ENCODE assay signal across 9 mouse cellular contexts in genomic region chr5:30930121-30930520, GRCm38 (mm10). TPM values are rescaled to one million over a fixed set of nuclear protein-coding genes. Genes with fewer than 3 reads are reported as not detected.
DNase-seq lines count a peak whose midpoint lies in the region; ATAC-seq and TF ChIP-seq lines count a peak whose summit lies in the region.
"Had no signal": no experiment of that assay in that cellular context is flagged by ENCODE, and none has a peak within 500 bp of the region (broad histone marks: within the 10 kb centered on the region; RNA-seq: fewer than 3 reads in every experiment).

No protein-coding gene starts in this region.

- peak; percentile 19; the same call in 1 of the 2 replicates for TF ChIP-seq CTCF in testis, adult 2 months (IDR thresholded peaks at IDR 0.05; ENCODE audit: control insufficient read depth, insufficient read depth, insufficient replicate concordance, low read depth, low read length)
- TF ChIP-seq CTCF in left cerebral cortex, adult 2 months (IDR thresholded peaks at IDR 0.05), result peak; percentile 82

- H3K9me3 ChIP-seq in embryonic facial prominence, embryonic 14.5 days (ENCODE audit: control insufficient read depth, low read length), result no peaks in the 10 kb centered on the region
- H3K9me3 ChIP-seq in hindbrain, embryonic 15.5 days, result no peaks in the 10 kb centered on the region

- H3K4me3 ChIP-seq in testis, adult 2 months (ENCODE audit: control insufficient read depth, low read depth, low read length), result no peak overlapping the region
- no peak overlapping the region for H3K4me3 ChIP-seq in embryonic facial prominence, embryonic 14.5 days (ENCODE audit: low read depth, low read length)
- no peak overlapping the region for H3K4me3 ChIP-seq in hindbrain, embryonic 15.5 days
- H3K4me3 ChIP-seq in left cerebral cortex, adult 2 months, result no peak overlapping the region
- H3K4me3 ChIP-seq: erythroblast, embryonic 14.5 days had no signal

- no peak for DNase-seq in testis, postnatal 14 days (ENCODE audit: low spot score)
- peak; percentile 85 for DNase-seq in adrenal gland, postnatal 10 days
- DNase-seq in embryonic facial prominence, embryonic 14.5 days (ENCODE audit: low spot score), result peak; percentile 76
- peak; percentile 72 to 80 for DNase-seq in left cerebral cortex, adult 2 months (ENCODE audit: extremely low spot score in 1 of 2, low spot score in 2 of 2)
- DNase-seq in c-Kit-positive CD71-positive TER-119-positive erythroid progenitor cells, embryonic 14.5 days (ENCODE audit: low spot score), result no peak

- no peak for ATAC-seq in embryonic facial prominence, embryonic 14.5 days (ENCODE audit: low read depth)
- ATAC-seq in hindbrain, embryonic 15.5 days (ENCODE audit: low FRiP score, low read depth), result 0 out of 2 replicates have a peak, but pooled peaks have one; percentile 19
- ATAC-seq in monocyte, adult 5-6 weeks (replicated peaks; ENCODE audit: insufficient number of reproducible peaks, low FRiP score, low TSS enrichment, poor library complexity, severe bottlenecking), result 0 out of 2 replicates have a peak, but pooled peaks have one; percentile 29

- H3K4me1 ChIP-seq in testis, adult 2 months (ENCODE audit: control insufficient read depth, insufficient read depth, low read length), result no peaks in the 10 kb centered on the region
- H3K4me1 ChIP-seq in embryonic facial prominence, embryonic 14.5 days (ENCODE audit: control insufficient read depth, insufficient read depth, low read length), result no peaks in the 10 kb centered on the region
- H3K4me1 ChIP-seq in hindbrain, embryonic 15.5 days (replicated peaks), result no peaks in the 10 kb centered on the region

- no peaks in the 10 kb centered on the region for H3K36me3 ChIP-seq in testis, adult 2 months (ENCODE audit: control insufficient read depth, insufficient read depth, low read length)
- no peaks in the 10 kb centered on the region for H3K36me3 ChIP-seq in embryonic facial prominence, embryonic 14.5 days (ENCODE audit: control insufficient read depth, insufficient read depth, low read length)
- 0 out of 2 replicates have a peak, but pooled peaks cover 4% of the 10 kb centered on the region for H3K36me3 ChIP-seq in hindbrain, embryonic 15.5 days

- H3K4me2 ChIP-seq in embryonic facial prominence, embryonic 14.5 days (ENCODE audit: low read depth, low read length), result no peak overlapping the region
- no peak overlapping the region for H3K4me2 ChIP-seq in hindbrain, embryonic 15.5 days

- no peak overlapping the region for H3K27ac ChIP-seq in testis, adult 2 months (ENCODE audit: control insufficient read depth, insufficient read depth, low read depth, low read length)
- no peak overlapping the region for H3K27ac ChIP-seq in embryonic facial prominence, embryonic 14.5 days (replicated peaks; ENCODE audit: low read depth, low read length)
- H3K27ac ChIP-seq in hindbrain, embryonic 15.5 days (replicated peaks), result no peak overlapping the region
- no peak overlapping the region for H3K27ac ChIP-seq in left cerebral cortex, adult 2 months

- intact Hi-C loops in left cerebral cortex, adult 2 months (cut with DNase I), result loop anchor here (1.0 to 5.0 kb wide), 2 partner anchors 74 to 177 kb away; partner anchors contain the start of genes Dnajc5g and Slc30a3

- no peaks in the 10 kb centered on the region for H3K27me3 ChIP-seq in testis, adult 2 months (ENCODE audit: control insufficient read depth, insufficient read depth, low read length)
- no peaks in the 10 kb centered on the region for H3K27me3 ChIP-seq in embryonic facial prominence, embryonic 14.5 days (replicated peaks; ENCODE audit: control insufficient read depth, insufficient read depth, low read length)
- H3K27me3 ChIP-seq in hindbrain, embryonic 15.5 days, result no peaks in the 10 kb centered on the region

- TF ChIP-seq POLR2A in testis, adult 2 months (IDR thresholded peaks at IDR 0.05; ENCODE audit: control insufficient read depth, low read depth, low read length), result no peak

- 38% methylated on average over 4 of the region's 4 CpGs for WGBS in embryonic facial prominence, embryonic 14.5 days
- WGBS in hindbrain, embryonic 15.5 days, result 38% methylated on average over 4 of the region's 4 CpGs

- H3K9ac ChIP-seq in embryonic facial prominence, embryonic 14.5 days (ENCODE audit: low read depth, low read length), result no peak overlapping the region
- H3K9ac ChIP-seq in hindbrain, embryonic 15.5 days, result no peak overlapping the region

RNA-seq across cellular contexts. Expression of gene Khk, which starts 8.9 kb away (rescaled TPM):
- polyA plus RNA-seq in testis, adult 2 months (2012; rRNA removed), result 6.0 and 10.3 TPM in 2 replicates
- total RNA-seq in adrenal gland, postnatal 10 days (2021), result 10 to 100 TPM; 64.3 to 89.4 TPM
- 22.1 and 24.7 TPM in 2 replicates for polyA plus RNA-seq in embryonic facial prominence, embryonic 14.5 days (2014; fragmentation: Nextera tagmentation; extraction: Ambion mirVana)
- 9.9 and 10.7 TPM in 2 replicates for polyA plus RNA-seq in hindbrain, embryonic 15.5 days (2015; fragmentation: Nextera tagmentation; extraction: Ambion mirVana)
- total RNA-seq in left cerebral cortex, adult 2 months (2021), result 10 to 100 TPM; 15.3 to 19.3 TPM
- 26.4 to 32.2 TPM (median 29.8 TPM) in 3 replicates for total RNA-seq in monocyte, adult 5-6 weeks (2017)

RNA-seq across cellular contexts. Expression of gene Cgref1, which starts 15.3 kb away (rescaled TPM):
- polyA plus RNA-seq in testis, adult 2 months (2012; rRNA removed), result 0.69 and 0.77 TPM in 2 replicates
- 1 to 10 TPM; 2.8 to 5.1 TPM for total RNA-seq in adrenal gland, postnatal 10 days (2021)
- 30.9 and 51.1 TPM in 2 replicates for polyA plus RNA-seq in embryonic facial prominence, embryonic 14.5 days (2014; fragmentation: Nextera tagmentation; extraction: Ambion mirVana)
- polyA plus RNA-seq in hindbrain, embryonic 15.5 days (2015; fragmentation: Nextera tagmentation; extraction: Ambion mirVana), result 67.3 and 68.4 TPM in 2 replicates
- total RNA-seq in left cerebral cortex, adult 2 months (2021), result 10 to 100 TPM; 24.2 to 26.0 TPM
- not detected in 3 replicates for total RNA-seq in monocyte, adult 5-6 weeks (2017)
- polyA plus RNA-seq: erythroblast, embryonic 14.5 days had no signal

RNA-seq across cellular contexts. Expression of gene Emilin1, which starts 16.9 kb away (rescaled TPM):
- 5.7 and 6.5 TPM in 2 replicates for polyA plus RNA-seq in testis, adult 2 months (2012; rRNA removed)
- 10 to 100 TPM; 60.0 to 63.4 TPM for total RNA-seq in adrenal gland, postnatal 10 days (2021)
- polyA plus RNA-seq in embryonic facial prominence, embryonic 14.5 days (2014; fragmentation: Nextera tagmentation; extraction: Ambion mirVana), result 200 and 225 TPM in 2 replicates
- polyA plus RNA-seq in hindbrain, embryonic 15.5 days (2015; fragmentation: Nextera tagmentation; extraction: Ambion mirVana), result 17.0 and 17.5 TPM in 2 replicates
- total RNA-seq in left cerebral cortex, adult 2 months (2021), result 1 to 10 TPM; 3.0 to 3.3 TPM
- total RNA-seq in monocyte, adult 5-6 weeks (2017), result 15.1 to 25.3 TPM (median 22.0 TPM) in 3 replicates

RNA-seq across cellular contexts. Expression of gene Ost4, which starts 22.5 kb away (rescaled TPM):
- 184 and 197 TPM in 2 replicates for polyA plus RNA-seq in testis, adult 2 months (2012; rRNA removed)
- total RNA-seq in adrenal gland, postnatal 10 days (2021), result 100 to 1,000 TPM; 208 to 219 TPM
- polyA plus RNA-seq in embryonic facial prominence, embryonic 14.5 days (2014; fragmentation: Nextera tagmentation; extraction: Ambion mirVana), result 507 and 572 TPM in 2 replicates
- polyA plus RNA-seq in hindbrain, embryonic 15.5 days (2015; fragmentation: Nextera tagmentation; extraction: Ambion mirVana), result 242 and 266 TPM in 2 replicates
- 100 to 1,000 TPM in 1 of 2 experiments, 10 to 100 TPM in 1; 91.9 to 106 TPM for total RNA-seq in left cerebral cortex, adult 2 months (2021)
- 129 to 177 TPM (median 134 TPM) in 3 replicates for total RNA-seq in monocyte, adult 5-6 weeks (2017)

RNA-seq across cellular contexts. Expression of gene Preb, which starts 30.0 kb away (rescaled TPM):
- polyA plus RNA-seq in testis, adult 2 months (2012; rRNA removed), result 79.5 and 83.1 TPM in 2 replicates
- total RNA-seq in adrenal gland, postnatal 10 days (2021), result 100 to 1,000 TPM; 110 to 118 TPM
- 85.3 and 91.2 TPM in 2 replicates for polyA plus RNA-seq in embryonic facial prominence, embryonic 14.5 days (2014; fragmentation: Nextera tagmentation; extraction: Ambion mirVana)
- polyA plus RNA-seq in hindbrain, embryonic 15.5 days (2015; fragmentation: Nextera tagmentation; extraction: Ambion mirVana), result 103 and 124 TPM in 2 replicates
- 100 to 1,000 TPM; 129 to 134 TPM for total RNA-seq in left cerebral cortex, adult 2 months (2021)
- 117 to 146 TPM (median 144 TPM) in 3 replicates for total RNA-seq in monocyte, adult 5-6 weeks (2017)

Comparison
In these comparisons a context has a peak if more than half of its experiments do, and no peak if none do; other contexts are left out.
1. DNase-seq: peak in adrenal gland, postnatal 10 days (single experiment), embryonic facial prominence, embryonic 14.5 days (single experiment) and left cerebral cortex, adult 2 months (2 of 2); none in testis, postnatal 14 days (single experiment) and c-Kit-positive CD71-positive TER-119-positive erythroid progenitor cells, embryonic 14.5 days (single experiment).
2. RNA of gene Cgref1, which starts 15.3 kb away (total RNA-seq): 24.2 to 26.0 TPM in left cerebral cortex, adult 2 months; 2.8 to 5.1 TPM in adrenal gland, postnatal 10 days and not detected in monocyte, adult 5-6 weeks; every median in the first group is over 4 times any median in the second.